Mouse (Mus musculus) bone marrow macrophage, adult 2 months (primary cell): ENCODE measurements around the gene Eif4g3.

Source experiments
- CTCF ChIP-seq: IDR thresholded peaks from 2 replicates; pipeline ENCODE4 v1.5.1; 2012; ENCODE audit warnings: low read depth, mild to moderate bottlenecking, low read length, moderate library complexity
- POLR2A ChIP-seq: IDR thresholded peaks from 2 replicates; pipeline ENCODE4 v1.6.1; 2012; ENCODE audit warnings: mild to moderate bottlenecking, low read depth, low read length, borderline replicate concordance

GRCm38 (mm10) chr4:138133360-138133759, 140.5 kb downstream of the Eif4g3 start:
- TF ChIP-seq POLR2A (no peak), CTCF (no peak)
